Mouse (Mus musculus) bone marrow, adult 2 months (tissue): ENCODE results near the gene Wnt1.

Source experiments
- CTCF ChIP-seq: fragments of 200-500 bp; IDR thresholded peaks from 2 replicates; pipeline ENCODE4 v1.5.1; 2011; ENCODE audit warnings: low read length, control low read depth; ENCODE audit not compliant: control insufficient read depth, insufficient read depth
- POLR2A ChIP-seq: fragments of 200-500 bp; IDR thresholded peaks from 2 replicates; pipeline ENCODE4 v1.6.1; 2011; ENCODE audit warnings: low read depth, mild to moderate bottlenecking, control low read depth, low read length, borderline replicate concordance; ENCODE audit not compliant: control insufficient read depth

DNA sequence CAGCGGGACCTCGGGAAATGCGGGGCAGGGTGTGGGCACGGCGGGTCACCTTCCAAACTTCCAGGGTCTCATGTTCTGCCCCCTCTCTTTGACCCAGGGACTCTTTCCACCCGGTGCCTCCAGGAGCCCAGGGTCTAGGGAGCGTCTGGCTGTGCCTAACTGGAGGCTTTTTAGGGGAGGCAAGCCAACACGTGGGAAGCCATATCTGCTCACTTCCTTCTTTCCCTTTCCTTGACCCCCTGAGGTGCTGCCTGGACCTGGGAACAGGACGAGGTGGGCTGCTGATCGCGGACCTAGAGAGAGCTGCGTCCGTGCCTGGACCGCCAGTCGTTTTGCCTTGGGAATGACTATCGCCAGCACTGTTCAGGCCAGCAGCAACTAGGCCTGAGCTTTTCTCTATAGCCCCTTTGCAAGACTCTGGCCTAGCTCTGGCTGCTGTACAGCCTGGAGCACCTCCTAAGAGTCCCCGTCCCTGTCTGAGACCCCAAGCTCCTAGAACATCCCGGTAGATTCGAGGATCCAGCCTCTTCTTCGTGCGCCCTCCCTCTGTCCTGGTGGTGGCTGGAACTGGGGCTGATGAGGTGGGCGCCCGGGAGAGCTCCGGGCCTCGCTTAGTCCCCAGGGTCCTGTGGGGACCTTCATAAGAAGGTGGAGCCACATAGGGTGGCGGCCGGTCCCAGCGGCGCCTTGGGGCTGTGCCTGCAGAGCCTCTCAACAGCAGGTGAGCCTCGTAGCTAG, 16.6 kb downstream of the Wnt1 start:
- TF ChIP-seq CTCF (no peak), POLR2A (no peak)
